Mouse (Mus musculus): Measurements from ENCODE around the gene Mical3. TPM values are rescaled to one million over a fixed set of nuclear protein-coding genes. Genes with fewer than 3 reads are reported as not detected.

Gene Mical3
- total RNA-seq, 1 experiment = 30.0 TPM

GRCm38 (mm10) chr6:121069156-121069555, 61.6 kb downstream of the Mical3 start:
- TF ChIP-seq CHD2 (IDR thresholded peaks at IDR 0.05; ENCODE audit: low read depth, low read length) = no peak
- TF ChIP-seq HCFC1 (IDR thresholded peaks at IDR 0.05; ENCODE audit: borderline replicate concordance, insufficient read depth, low read length) = no peak
- TF ChIP-seq ZNF384 (IDR thresholded peaks at IDR 0.05; ENCODE audit: low read depth, low read length) = no peak
- TF ChIP-seq ZC3H11A (IDR thresholded peaks at IDR 0.05; ENCODE audit: borderline replicate concordance, low read depth, low read length) = no peak
- no peak for TF ChIP-seq MAFK (IDR thresholded peaks at IDR 0.05; ENCODE audit: insufficient read depth, low read depth, low read length)
- peaks cover under 1 to 25% of the 10 kb centered on the region in 2 experiments; a peak in 3 of 4 replicates for H3K4me1 ChIP-seq (ENCODE audit: control insufficient read depth in 2 of 2, insufficient read depth in 2 of 2, low read length in 2 of 2, poor library complexity in 1 of 2)
- H3K36me3 ChIP-seq (ENCODE audit: control insufficient read depth, insufficient read depth, low read length, poor library complexity, severe bottlenecking) = no peaks in the 10 kb centered on the region
- H3K27ac ChIP-seq (ENCODE audit: insufficient read depth, low read depth, low read length, poor library complexity, severe bottlenecking) = no peak overlapping the region
- no peak for DNase-seq (ENCODE audit: low read depth, low spot score)
- H3K4me3 ChIP-seq (ENCODE audit: insufficient read depth in 1 of 2, low read depth in 1 of 2, low read length in 2 of 2, poor library complexity in 1 of 2, severe bottlenecking in 1 of 2) = no peak overlapping the region
- in situ Hi-C loops (cut with MboI; ENCODE audit: low sequenced_read_pairs in 2 of 2, unreplicated experiment in 2 of 2) = no loop called here
- H3K9ac ChIP-seq (ENCODE audit: insufficient read depth, low read depth, low read length, poor library complexity, severe bottlenecking) = no peak overlapping the region
- no peaks in the 10 kb centered on the region for H3K9me3 ChIP-seq (ENCODE audit: control insufficient read depth, insufficient read depth, low read depth, low read length)

DNA sequence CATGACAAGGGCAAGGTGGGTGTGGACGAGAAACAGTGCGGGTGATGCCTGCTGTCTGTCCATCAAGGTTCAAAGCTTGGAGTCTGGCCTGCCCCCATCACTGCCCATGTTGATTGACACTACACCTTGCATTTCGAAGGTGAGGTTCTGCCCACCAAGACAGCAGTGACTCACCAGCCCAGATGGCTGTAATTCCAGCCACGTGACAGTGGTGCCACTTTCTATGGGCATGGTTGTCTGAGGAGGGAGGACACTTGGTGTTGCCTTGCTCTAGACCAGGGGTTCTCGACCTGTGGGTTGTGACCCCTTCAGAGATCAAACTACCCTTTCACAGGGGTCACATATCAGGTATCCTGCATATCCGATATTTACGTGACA, 62.7 kb downstream of the Mical3 start:
- in situ Hi-C loops (cut with MboI; ENCODE audit: low sequenced_read_pairs in 2 of 2, unreplicated experiment in 2 of 2) = no loop called here
- H3K9ac ChIP-seq (ENCODE audit: insufficient read depth, low read depth, low read length, poor library complexity, severe bottlenecking) = no peak overlapping the region
- peaks cover 3 to 30% of the 10 kb centered on the region in 2 experiments; a peak in 3 of 4 replicates for H3K4me1 ChIP-seq (ENCODE audit: control insufficient read depth in 2 of 2, insufficient read depth in 2 of 2, low read length in 2 of 2, poor library complexity in 1 of 2)
- DNase-seq (ENCODE audit: low read depth, low spot score) = no peak
- H3K4me3 ChIP-seq (ENCODE audit: insufficient read depth in 1 of 2, low read depth in 1 of 2, low read length in 2 of 2, poor library complexity in 1 of 2, severe bottlenecking in 1 of 2) = no peak overlapping the region
- no peak for TF ChIP-seq HCFC1 (IDR thresholded peaks at IDR 0.05; ENCODE audit: borderline replicate concordance, insufficient read depth, low read length)
- TF ChIP-seq MAFK (IDR thresholded peaks at IDR 0.05; ENCODE audit: insufficient read depth, low read depth, low read length) = no peak
- no peak for TF ChIP-seq ZC3H11A (IDR thresholded peaks at IDR 0.05; ENCODE audit: borderline replicate concordance, low read depth, low read length)
- no peak for TF ChIP-seq CHD2 (IDR thresholded peaks at IDR 0.05; ENCODE audit: low read depth, low read length)
- no peak for TF ChIP-seq ZNF384 (IDR thresholded peaks at IDR 0.05; ENCODE audit: low read depth, low read length)
- no peaks in the 10 kb centered on the region for H3K36me3 ChIP-seq (ENCODE audit: control insufficient read depth, insufficient read depth, low read length, poor library complexity, severe bottlenecking)
- H3K9me3 ChIP-seq (ENCODE audit: control insufficient read depth, insufficient read depth, low read depth, low read length) = no peaks in the 10 kb centered on the region
- no peak overlapping the region for H3K27ac ChIP-seq (ENCODE audit: insufficient read depth, low read depth, low read length, poor library complexity, severe bottlenecking)

DNA sequence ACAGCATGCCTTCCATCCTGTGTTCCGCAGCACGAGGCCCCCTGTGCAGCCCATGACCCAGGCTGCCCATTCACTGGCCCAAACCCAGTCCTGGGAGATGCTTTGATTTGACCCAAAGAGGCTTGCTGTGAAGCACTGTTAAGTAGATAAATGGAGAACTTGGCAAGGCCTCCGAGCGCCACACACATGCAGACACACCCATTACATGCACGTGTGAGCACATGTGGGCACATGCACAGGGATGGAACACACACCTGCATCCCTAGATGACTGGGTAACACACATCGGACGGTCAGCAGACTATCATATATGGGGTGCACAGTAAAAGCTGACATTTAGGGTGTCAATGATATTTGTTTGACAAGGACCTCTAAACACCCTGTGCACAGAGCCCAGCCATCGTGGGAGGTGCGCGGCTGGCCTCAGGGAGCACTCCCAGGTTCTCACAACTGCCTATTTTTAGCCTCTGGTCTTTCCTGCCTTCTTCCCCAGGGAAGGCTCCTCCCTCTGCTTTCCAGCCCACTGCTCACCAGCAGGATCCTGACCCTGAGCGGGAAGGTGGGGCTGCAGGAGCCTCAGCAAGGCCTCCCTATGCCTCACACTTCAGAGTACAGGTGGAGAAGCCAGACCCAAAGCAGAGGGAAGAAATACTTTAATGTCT, 63.2 kb downstream of the Mical3 start:
- no peaks in the 10 kb centered on the region for H3K9me3 ChIP-seq (ENCODE audit: control insufficient read depth, insufficient read depth, low read depth, low read length)
- H3K4me3 ChIP-seq (ENCODE audit: insufficient read depth in 1 of 2, low read depth in 1 of 2, low read length in 2 of 2, poor library complexity in 1 of 2, severe bottlenecking in 1 of 2) = no peak overlapping the region
- peaks cover 3 to 30% of the 10 kb centered on the region in 2 experiments; a peak in 3 of 4 replicates for H3K4me1 ChIP-seq (ENCODE audit: control insufficient read depth in 2 of 2, insufficient read depth in 2 of 2, low read length in 2 of 2, poor library complexity in 1 of 2)
- no peaks in the 10 kb centered on the region for H3K36me3 ChIP-seq (ENCODE audit: control insufficient read depth, insufficient read depth, low read length, poor library complexity, severe bottlenecking)
- DNase-seq (ENCODE audit: low read depth, low spot score) = no peak
- in situ Hi-C loops (cut with MboI; ENCODE audit: low sequenced_read_pairs in 2 of 2, unreplicated experiment in 2 of 2) = no loop called here
- TF ChIP-seq MAFK (IDR thresholded peaks at IDR 0.05; ENCODE audit: insufficient read depth, low read depth, low read length) (no peak), ZNF384 (IDR thresholded peaks at IDR 0.05; ENCODE audit: low read depth, low read length) (no peak), ZC3H11A (IDR thresholded peaks at IDR 0.05; ENCODE audit: borderline replicate concordance, low read depth, low read length) (no peak), CHD2 (IDR thresholded peaks at IDR 0.05; ENCODE audit: low read depth, low read length) (no peak), HCFC1 (IDR thresholded peaks at IDR 0.05; ENCODE audit: borderline replicate concordance, insufficient read depth, low read length) (no peak)
- no peak overlapping the region for H3K27ac ChIP-seq (ENCODE audit: insufficient read depth, low read depth, low read length, poor library complexity, severe bottlenecking)
- no peak overlapping the region for H3K9ac ChIP-seq (ENCODE audit: insufficient read depth, low read depth, low read length, poor library complexity, severe bottlenecking)

DNA sequence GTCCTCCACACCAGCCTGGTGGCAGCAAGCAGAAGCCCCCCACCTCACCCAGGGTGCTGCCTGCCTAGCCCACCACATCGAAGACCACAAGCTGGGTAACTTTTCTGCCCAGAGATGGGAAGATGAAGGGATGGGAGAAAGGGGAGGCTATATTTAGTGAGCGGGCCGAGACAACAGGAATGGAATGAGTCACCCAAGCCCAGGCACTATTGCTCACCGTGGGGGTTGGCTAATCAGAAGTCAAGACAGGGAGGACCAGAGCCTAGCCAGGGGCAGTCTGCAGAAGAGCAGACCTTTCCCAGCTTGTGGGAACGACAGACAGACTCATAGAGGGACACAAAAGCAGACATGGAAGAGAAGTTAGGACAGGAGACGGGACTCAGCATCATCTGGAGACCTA, 64.0 kb downstream of the Mical3 start:
- H3K4me3 ChIP-seq (ENCODE audit: insufficient read depth in 1 of 2, low read depth in 1 of 2, low read length in 2 of 2, poor library complexity in 1 of 2, severe bottlenecking in 1 of 2) = no peak overlapping the region
- H3K36me3 ChIP-seq (ENCODE audit: control insufficient read depth, insufficient read depth, low read length, poor library complexity, severe bottlenecking) = no peaks in the 10 kb centered on the region
- H3K27ac ChIP-seq (ENCODE audit: insufficient read depth, low read depth, low read length, poor library complexity, severe bottlenecking) = no peak overlapping the region
- DNase-seq (ENCODE audit: low read depth, low spot score) = no peak
- in situ Hi-C loops (cut with MboI; ENCODE audit: low sequenced_read_pairs in 2 of 2, unreplicated experiment in 2 of 2) = no loop called here
- H3K9me3 ChIP-seq (ENCODE audit: control insufficient read depth, insufficient read depth, low read depth, low read length) = no peaks in the 10 kb centered on the region
- peaks cover 3 to 30% of the 10 kb centered on the region in 2 experiments; a peak in 3 of 4 replicates for H3K4me1 ChIP-seq (ENCODE audit: control insufficient read depth in 2 of 2, insufficient read depth in 2 of 2, low read length in 2 of 2, poor library complexity in 1 of 2)
- TF ChIP-seq HCFC1 (IDR thresholded peaks at IDR 0.05; ENCODE audit: borderline replicate concordance, insufficient read depth, low read length) = no peak
- no peak for TF ChIP-seq CHD2 (IDR thresholded peaks at IDR 0.05; ENCODE audit: low read depth, low read length)
- TF ChIP-seq MAFK (IDR thresholded peaks at IDR 0.05; ENCODE audit: insufficient read depth, low read depth, low read length) = no peak
- no peak for TF ChIP-seq ZC3H11A (IDR thresholded peaks at IDR 0.05; ENCODE audit: borderline replicate concordance, low read depth, low read length)
- TF ChIP-seq ZNF384 (IDR thresholded peaks at IDR 0.05; ENCODE audit: low read depth, low read length) = no peak
- H3K9ac ChIP-seq (ENCODE audit: insufficient read depth, low read depth, low read length, poor library complexity, severe bottlenecking) = no peak overlapping the region

Data from ES-E14 (cell line).